Mouse (Mus musculus): ENCODE measurements around the gene Tgfbr3.

- TF ChIP-seq CTCF (IDR thresholded peaks at IDR 0.05; ENCODE audit: extremely low read depth, insufficient read depth, low read length) (no peak), POLR2A (IDR thresholded peaks at IDR 0.05; ENCODE audit: extremely low read depth, insufficient read depth, low read length) (no peak)
Measured at GRCm38 (mm10) chr5:107142791-107143190, 146.6 kb downstream of the Tgfbr3 start.
